Mouse (Mus musculus): ENCODE data around the gene Gss. TPM values are rescaled to one million over a fixed set of nuclear protein-coding genes. Genes with fewer than 3 reads are reported as not detected.

Gss gene
- total RNA-seq, 2 experiments from 2014 or later: 13.5 to 16.4 TPM

DNA sequence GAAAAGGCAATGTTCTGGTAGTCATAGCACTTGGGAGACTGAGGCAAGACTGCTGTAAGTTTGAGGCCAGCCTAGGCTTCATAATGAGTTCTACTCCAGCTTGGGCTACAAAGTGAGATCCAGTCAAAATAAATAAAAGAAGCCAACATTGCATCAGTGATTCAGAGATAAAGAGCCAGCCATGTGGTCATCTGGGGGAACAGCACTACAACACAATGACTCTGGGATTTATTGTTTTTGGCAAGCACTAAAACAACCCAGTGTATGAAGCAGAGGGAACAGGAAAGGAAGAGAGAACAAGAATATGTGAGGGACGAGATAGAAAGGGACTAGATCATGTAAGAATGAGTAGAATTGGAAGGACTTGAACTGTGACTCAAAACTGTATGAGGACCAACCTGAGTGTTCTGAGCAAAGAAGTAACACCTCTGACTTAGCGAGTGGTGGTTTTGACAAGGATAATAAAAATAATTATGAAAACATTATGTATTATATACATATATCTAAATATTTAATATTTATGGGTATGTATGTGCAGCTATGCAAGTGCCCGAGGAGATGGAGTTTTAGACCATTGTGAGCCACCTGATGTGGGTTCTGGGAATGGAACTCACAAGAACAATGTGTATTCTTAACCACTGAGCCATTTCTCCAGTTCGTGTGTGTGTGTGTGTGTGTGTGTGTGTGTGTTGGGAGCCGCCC, 54.7 kb downstream of the Gss start:
- intact Hi-C loops (cut with DNase I): no loop called here
- no peak for DNase-seq (ENCODE audit: extremely low spot score in 1 of 2, low spot score in 2 of 2)

DNA sequence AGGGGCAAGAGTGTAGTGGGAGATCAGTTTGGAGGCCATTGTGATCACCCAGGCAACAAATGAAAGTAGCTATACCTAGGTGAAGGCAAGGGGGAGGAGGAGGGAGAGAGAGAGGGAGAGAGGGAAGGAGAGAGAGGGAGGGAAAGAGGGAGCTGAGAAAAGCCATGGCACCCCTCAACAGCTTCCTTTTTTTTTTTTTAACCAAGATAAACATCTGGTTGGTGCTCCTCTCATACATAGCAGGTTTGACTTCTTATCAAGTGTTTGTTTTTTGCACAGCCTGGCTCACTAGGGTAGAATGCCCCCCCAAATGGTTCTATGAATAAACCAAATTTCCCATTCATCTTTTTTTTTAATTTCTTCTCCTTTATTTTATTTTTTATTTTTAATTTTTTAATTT, 56.3 kb downstream of the Gss start:
- intact Hi-C loops (cut with DNase I): no loop called here

DNA sequence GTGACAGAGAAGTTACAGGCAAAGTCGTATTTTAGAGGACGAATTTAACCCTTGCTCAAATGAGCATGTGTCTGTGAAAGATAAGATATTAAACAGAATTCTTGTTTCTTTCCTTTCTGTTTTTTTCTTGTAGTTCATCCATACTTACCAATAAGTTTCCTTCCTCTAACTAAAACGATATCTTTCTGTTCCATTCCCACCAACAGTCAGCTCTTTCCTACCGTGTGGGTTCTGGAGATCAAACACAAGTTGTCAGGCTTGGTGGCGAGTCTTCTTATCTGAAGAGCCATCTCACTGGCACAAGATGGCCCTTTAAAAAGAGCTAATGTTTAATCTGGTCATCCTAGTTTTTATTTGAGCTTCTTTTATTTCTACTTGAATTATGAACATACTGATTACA, 65.2 kb downstream of the Gss start:
- intact Hi-C loops (cut with DNase I): no loop called here
- no peak for DNase-seq (ENCODE audit: extremely low spot score in 1 of 2, low spot score in 2 of 2)

More for the DNA sequence above, 56.3 kb downstream of the Gss start:
- no peak for DNase-seq (ENCODE audit: extremely low spot score in 1 of 2, low spot score in 2 of 2)

DNA sequence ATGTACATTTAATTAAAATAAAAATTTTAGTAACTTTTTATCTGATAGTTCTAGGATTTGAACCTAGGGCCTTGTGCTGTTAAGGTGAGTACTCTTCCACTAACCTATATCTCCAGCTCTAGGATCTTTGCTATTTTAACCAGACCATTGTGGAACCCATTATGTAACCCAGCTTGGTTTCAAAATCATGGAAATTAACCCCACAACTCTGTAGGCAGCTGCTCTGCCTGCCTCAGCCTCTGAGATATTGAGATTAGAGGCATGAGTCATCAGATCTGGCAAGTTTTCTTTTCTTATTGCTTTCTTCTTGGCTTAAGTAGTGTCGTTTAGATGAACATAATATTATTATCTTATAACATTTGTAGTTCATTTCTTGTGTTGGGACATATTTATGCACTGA, 68.2 kb downstream of the Gss start:
- DNase-seq (ENCODE audit: extremely low spot score in 1 of 2, low spot score in 2 of 2): no peak
- intact Hi-C loops (cut with DNase I): no loop called here

DNA sequence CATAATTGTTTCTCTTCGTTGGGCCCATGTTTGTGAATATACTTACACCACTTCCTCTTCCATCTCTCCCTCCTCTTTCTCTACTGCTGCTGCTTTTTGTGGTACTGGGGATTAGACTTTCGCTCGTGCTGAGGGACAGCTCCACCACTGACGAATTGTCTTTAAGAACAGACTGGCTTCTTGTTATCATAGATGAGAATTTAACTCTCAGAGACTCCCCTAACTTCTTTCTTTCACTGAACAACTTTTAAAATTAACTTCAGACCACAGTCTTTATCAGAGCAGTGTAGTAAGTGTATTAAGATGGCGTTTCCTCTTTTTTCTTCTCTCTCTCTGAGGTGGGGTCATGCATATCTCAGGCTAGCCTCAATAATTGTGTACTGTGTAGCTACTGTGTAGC, 68.9 kb downstream of the Gss start:
- DNase-seq (ENCODE audit: extremely low spot score in 1 of 2, low spot score in 2 of 2): no peak
- intact Hi-C loops (cut with DNase I): no loop called here

DNA sequence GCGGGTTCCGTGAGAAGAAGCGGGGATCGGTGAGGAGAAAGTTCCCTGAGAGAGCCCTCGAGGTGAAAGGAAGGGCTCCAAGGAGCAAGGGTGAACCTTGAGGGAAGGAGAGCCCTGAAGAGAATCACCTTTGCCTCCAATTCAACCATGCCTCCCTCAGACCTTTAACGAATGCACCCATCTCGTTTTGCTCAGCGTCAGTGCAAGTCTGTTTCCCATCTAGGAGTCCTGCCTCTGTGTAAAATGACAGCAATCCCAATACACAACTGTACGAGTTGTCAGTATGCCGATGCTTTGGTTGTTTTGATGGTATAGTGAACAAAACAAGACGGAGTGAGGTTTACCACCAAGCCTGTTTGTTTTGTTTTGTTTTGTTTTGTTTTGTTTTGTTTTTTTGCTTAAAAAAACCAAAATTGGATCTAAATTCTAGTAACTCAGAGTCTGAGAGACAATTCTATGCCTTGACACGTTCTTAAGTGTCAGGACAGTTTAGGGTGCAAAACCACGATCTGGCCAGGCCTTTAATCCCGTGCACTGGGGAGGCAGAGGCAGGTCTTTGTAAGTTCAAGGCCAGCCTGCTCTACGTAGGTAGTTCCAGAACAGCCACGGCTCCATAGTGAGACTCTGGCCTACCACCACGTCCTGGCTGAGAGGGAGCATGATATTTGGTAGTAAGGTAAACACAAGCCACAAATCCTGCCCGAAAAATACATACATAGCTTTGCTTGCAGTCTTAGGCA, 73.9 kb downstream of the Gss start:
- no peak for DNase-seq (ENCODE audit: extremely low spot score in 1 of 2, low spot score in 2 of 2)

DNA sequence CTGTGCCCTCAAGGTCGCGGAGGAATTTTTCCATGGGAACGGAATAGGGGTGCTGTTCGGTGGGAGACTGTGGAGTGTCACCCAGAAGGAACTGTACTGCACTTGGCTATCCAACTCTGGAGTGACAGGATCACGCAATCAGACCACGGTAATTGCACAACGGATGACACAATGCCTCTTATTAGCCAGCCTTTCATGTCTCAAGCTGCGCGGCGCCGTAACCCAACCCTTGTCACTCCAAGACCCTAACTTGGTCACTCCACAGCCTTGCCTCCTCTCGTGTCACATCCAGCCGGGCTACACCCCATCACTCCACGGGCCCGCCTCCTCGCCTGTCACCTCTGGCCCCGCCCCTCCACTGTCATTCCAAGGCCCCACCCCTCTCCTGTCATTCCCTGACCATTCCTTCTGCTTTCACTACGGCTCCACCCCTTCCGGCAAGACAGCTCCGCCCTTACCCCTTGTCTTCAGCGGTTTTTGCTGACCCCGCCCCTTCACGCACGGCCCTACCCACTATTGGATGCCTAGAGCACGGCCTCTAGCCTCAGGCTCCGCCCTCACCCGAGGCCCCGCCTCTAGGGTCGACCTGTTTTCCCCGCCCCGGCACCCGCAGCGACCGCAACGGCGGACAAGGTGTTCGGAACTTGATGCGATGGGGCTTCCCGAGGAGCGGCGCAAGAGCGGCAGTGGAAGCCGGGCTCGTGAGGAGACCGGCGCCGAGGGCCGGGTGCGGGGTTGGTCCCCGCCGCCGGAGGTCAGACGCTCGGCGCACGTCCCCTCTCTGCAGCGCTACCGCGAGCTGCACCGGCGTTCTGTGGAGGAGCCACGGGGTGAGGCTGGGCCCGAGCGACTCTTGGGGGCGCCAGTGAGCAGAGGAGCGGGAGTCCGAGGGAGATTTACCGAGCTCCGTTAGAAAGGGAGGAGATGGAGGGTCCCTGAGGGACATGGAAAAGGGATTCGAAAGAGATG, 74.9 kb downstream of the Gss start, which contains the start of the genes Acss2 and Ggt7:
Gene Acss2, plus strand, starts transcription at position 494 of the 969 bp plus-strand sequence.
Gene Ggt7, minus strand, starts transcription at position 783 of the 969 bp plus-strand sequence.
- intact Hi-C loops (cut with DNase I): loop anchor here (2.0 kb wide), 2 partner anchors 65 to 109 kb away; no protein-coding TSS in a partner anchor
- DNase-seq (ENCODE audit: extremely low spot score in 1 of 2, low spot score in 2 of 2): peak; percentile 96 to 99

More for the DNA sequence above, 73.9 kb downstream of the Gss start:
- intact Hi-C loops (cut with DNase I): loop anchor here (2.0 kb wide), 1 partner anchor 64 kb away; no protein-coding TSS in a partner anchor

DNA sequence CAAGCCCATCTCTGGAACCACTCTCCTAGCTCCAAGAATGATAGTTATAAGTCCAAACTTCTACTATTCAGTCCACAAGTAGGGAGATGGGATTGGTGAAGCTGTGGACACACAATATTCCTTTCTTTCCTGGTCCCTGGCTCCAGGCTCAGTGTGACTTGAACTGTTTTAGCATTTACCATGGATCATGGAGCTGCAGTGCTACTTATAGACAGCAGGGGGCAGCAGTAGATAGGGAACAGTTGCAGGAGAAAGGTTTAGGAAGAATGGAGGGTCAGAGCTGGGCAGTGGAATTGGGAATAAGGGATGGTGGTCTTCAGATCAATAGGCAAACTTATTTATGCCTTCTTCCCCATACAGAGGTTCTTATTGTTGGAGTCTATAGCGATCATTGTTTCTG, 76.7 kb downstream of the Gss start:
- DNase-seq (ENCODE audit: extremely low spot score in 1 of 2, low spot score in 2 of 2): peak; percentile 51 to 74

DNA sequence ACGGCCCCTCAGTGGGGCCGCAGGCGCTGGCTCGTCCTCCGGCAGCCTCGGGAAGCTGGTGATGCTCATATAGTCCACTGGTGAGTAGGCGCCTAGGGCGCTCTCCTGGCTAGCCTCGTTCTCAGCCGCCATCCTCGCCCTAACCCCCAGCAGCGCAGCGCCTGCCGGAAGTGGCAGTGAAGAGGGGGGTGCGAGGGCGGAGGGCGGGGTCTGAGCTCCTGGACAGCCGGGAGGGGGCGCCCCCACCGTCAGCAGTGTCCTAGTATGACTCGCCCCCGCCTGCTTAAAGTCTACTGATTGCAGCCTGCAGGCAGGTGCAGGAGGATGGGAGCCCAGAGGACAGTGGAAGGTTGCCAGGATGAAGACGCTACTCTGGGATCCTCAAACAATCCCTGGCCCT, 77.9 kb downstream of the Gss start:
- peak; percentile 74 to 91 for DNase-seq (ENCODE audit: extremely low spot score in 1 of 2, low spot score in 2 of 2)
- intact Hi-C loops (cut with DNase I): loop anchor here (1.0 kb wide), 1 partner anchor 251 kb away; no protein-coding TSS in a partner anchor

More for the DNA sequence above, 76.7 kb downstream of the Gss start:
- intact Hi-C loops (cut with DNase I): loop anchor here (1.0 to 2.0 kb wide), 2 partner anchors 111 to 249 kb away; no protein-coding TSS in a partner anchor

DNA sequence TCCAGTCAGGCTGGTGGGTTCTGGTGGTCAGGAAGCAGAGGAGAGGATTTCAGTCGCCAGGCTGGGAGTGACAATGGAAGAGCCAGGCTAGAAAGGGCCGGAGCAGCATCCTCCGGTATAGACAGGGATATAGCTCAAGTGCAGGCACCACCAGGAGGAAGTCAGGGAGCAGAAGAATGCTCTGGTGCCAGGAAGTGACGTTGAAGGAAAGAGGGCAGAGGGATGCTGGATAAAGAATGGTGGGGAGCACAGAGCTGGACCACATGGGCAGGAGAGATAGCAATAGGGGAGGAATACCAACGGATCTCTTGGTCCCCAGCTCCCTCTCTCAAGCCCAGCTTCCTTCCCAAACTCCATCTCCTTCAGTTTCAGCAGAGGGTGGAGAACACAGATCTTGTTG, 79.1 kb downstream of the Gss start:
- intact Hi-C loops (cut with DNase I): no loop called here
- peak in 1 of 2 experiments; percentile 37 for DNase-seq (ENCODE audit: extremely low spot score in 1 of 2, low spot score in 2 of 2)

Small RNA genes lying within 50 kb of the gene (microRNA-seq; reads per million reads assigned to microRNA genes)
- gene Mir499: 17.2 reads per million, percentile 37 among the genes with 10 or more reads in this experiment

Other genes starting within 250 kb of the Gss start
- gene Pigu, start 235.4 kb downstream of the Gss start, total RNA-seq (2021): 10 to 100 TPM; 31.1 to 32.2 TPM
- 100 to 1,000 TPM; 194 to 199 TPM for gene Trp53inp2, start 211.8 kb downstream of the Gss start, total RNA-seq (2021)
- 10 to 100 TPM; 65.3 to 66.4 TPM for gene Ncoa6, start 118.9 kb downstream of the Gss start, total RNA-seq (2021)
- 10 to 100 TPM; 41.0 to 42.9 TPM for gene Acss2, start 74.9 kb downstream of the Gss start, total RNA-seq (2021)
- 100 to 1,000 TPM; 109 to 111 TPM for gene Ggt7, start 74.6 kb downstream of the Gss start, total RNA-seq (2021)
- gene Myh7b, start 18.4 kb upstream of the Gss start, total RNA-seq (2021): 1 to 10 TPM; 3.4 to 3.9 TPM
- gene Trpc4ap, start 99.6 kb upstream of the Gss start, total RNA-seq (2021): 100 to 1,000 TPM; 135 TPM
- gene Edem2, start 136.7 kb upstream of the Gss start, total RNA-seq (2021): 10 to 100 TPM; 19.2 to 19.8 TPM
- not detected for gene Gm17581, start 143.1 kb upstream of the Gss start, total RNA-seq (2021)
- gene Procr, start 158.3 kb upstream of the Gss start, total RNA-seq (2021): 1 to 10 TPM; 2.3 to 3.0 TPM
- gene Mmp24, start 182.5 kb upstream of the Gss start, total RNA-seq (2021): 10 to 100 TPM; 63.7 to 75.3 TPM
- gene BC029722, start 226.6 kb upstream of the Gss start, total RNA-seq (2021): 10 to 100 TPM; 36.8 to 39.4 TPM
- gene Eif6, start 234.1 kb upstream of the Gss start, total RNA-seq (2021): 10 to 100 TPM; 76.0 to 87.8 TPM
- not detected for gene Fam83c, start 242.0 kb upstream of the Gss start, total RNA-seq (2021)

All from left cerebral cortex, postnatal 10 days (tissue).